10 mouse cellular contexts compared by ENCODE assay signal in the genomic region with DNA sequence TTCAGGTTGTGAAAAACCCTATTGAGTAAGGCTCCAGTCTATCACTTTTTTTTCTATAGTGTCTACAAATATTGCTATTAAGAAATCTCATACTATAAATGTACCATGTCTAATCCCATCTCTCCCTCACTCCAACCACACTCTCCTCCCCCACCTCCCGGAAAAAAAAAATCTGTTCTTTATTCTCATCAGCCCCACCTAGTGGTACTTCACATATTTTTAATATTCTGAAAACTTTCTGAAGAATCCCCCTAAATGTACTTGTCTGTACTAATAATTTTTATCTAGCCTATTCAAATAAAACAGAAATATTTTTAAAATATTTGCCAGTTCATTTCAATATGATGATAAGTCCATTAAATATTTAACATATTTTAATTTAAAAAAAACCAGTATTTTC.
DNase-seq lines count a peak whose midpoint lies in the region; ATAC-seq and TF ChIP-seq lines count a peak whose summit lies in the region.
"Had no signal": no experiment of that assay in that cellular context is flagged by ENCODE, and none has a peak within 500 bp of the region (broad histone marks: within the 10 kb centered on the region; RNA-seq: fewer than 3 reads in every experiment).

No protein-coding gene starts in this region.

- 0 out of 2 replicates have a peak, but pooled peaks cover 3% of the 10 kb centered on the region for H3K9me3 ChIP-seq in forebrain, postnatal 0 days (ENCODE audit: low read length)
- H3K9me3 ChIP-seq in forebrain, embryonic 10.5 days: peaks cover 7% of the 10 kb centered on the region
- H3K9me3 ChIP-seq in lung, postnatal 0 days (ENCODE audit: low read length): no peaks in the 10 kb centered on the region

- H3K4me2 ChIP-seq in forebrain, postnatal 0 days (ENCODE audit: low read depth): no peak overlapping the region
- no peak overlapping the region for H3K4me2 ChIP-seq in lung, postnatal 0 days (replicated peaks; ENCODE audit: low read depth, low read length)

- no peak overlapping the region for H3K4me3 ChIP-seq in forebrain, postnatal 0 days (ENCODE audit: low read depth, low read length)
- no peak overlapping the region for H3K4me3 ChIP-seq in forebrain, embryonic 10.5 days
- no peak overlapping the region for H3K4me3 ChIP-seq in lung, postnatal 0 days (ENCODE audit: low read depth, low read length)

- H3K9ac ChIP-seq in forebrain, postnatal 0 days: no peak overlapping the region
- H3K9ac ChIP-seq in lung, postnatal 0 days (replicated peaks; ENCODE audit: low read depth): no peak overlapping the region

- DNase-seq in forebrain, postnatal 0 days: peak; percentile 61
- DNase-seq in forebrain, embryonic 10.5 days (ENCODE audit: extremely low spot score, low spot score): no peak
- DNase-seq in lung, postnatal 0 days (ENCODE audit: low spot score): peak; percentile 61
- no peak for DNase-seq in lung, postnatal 14 days
- DNase-seq in brain, adult 2 months (ENCODE audit: low read depth, low spot score): peak; percentile 35
- peak; percentile 38 for DNase-seq in splenic B cell, adult 2 months (ENCODE audit: low read depth, low spot score)
- no peak for DNase-seq in ovary, postnatal 14 days (ENCODE audit: low spot score)
- no peak for DNase-seq in gastrocnemius, postnatal 10 days
- DNase-seq: adrenal gland, adult 2 months; cerebellum, adult 9-11 months had no signal

- H3K27ac ChIP-seq in forebrain, postnatal 0 days (ENCODE audit: low read depth, low read length): no peak overlapping the region
- no peak overlapping the region for H3K27ac ChIP-seq in forebrain, embryonic 10.5 days
- H3K27ac ChIP-seq in lung, postnatal 0 days (ENCODE audit: low read length): no peak overlapping the region

- ATAC-seq in forebrain, postnatal 0 days: no peak
- ATAC-seq in lung, postnatal 0 days: no peak

- H3K4me1 ChIP-seq in forebrain, postnatal 0 days (ENCODE audit: insufficient read depth): no peaks in the 10 kb centered on the region
- peaks cover 12% of the 10 kb centered on the region for H3K4me1 ChIP-seq in forebrain, embryonic 10.5 days
- H3K4me1 ChIP-seq in lung, postnatal 0 days (ENCODE audit: insufficient read depth, low read depth, low read length): no peaks in the 10 kb centered on the region

- peak; percentile 57 for TF ChIP-seq CTCF in forebrain, postnatal 0 days (IDR thresholded peaks at IDR 0.05; ENCODE audit: low read depth)
- TF ChIP-seq CTCF in lung, postnatal 0 days (IDR thresholded peaks at IDR 0.05): peak; percentile 46

- 0 out of 2 replicates have a peak, but pooled peaks have one; percentile 9 for TF ChIP-seq EP300 in lung, postnatal 0 days (IDR thresholded peaks at IDR 0.05)

- no peaks in the 10 kb centered on the region for H3K36me3 ChIP-seq in forebrain, postnatal 0 days (ENCODE audit: insufficient read depth)
- H3K36me3 ChIP-seq in forebrain, embryonic 10.5 days (replicated peaks): no peaks in the 10 kb centered on the region
- H3K36me3 ChIP-seq in lung, postnatal 0 days (ENCODE audit: insufficient read depth, low read length): no peaks in the 10 kb centered on the region
- no peaks in the 10 kb centered on the region for H3K36me3 ChIP-seq in splenic B cell, adult 2 months (ENCODE audit: control insufficient read depth, insufficient read depth, low read length, poor library complexity, severe bottlenecking)

- no peaks in the 10 kb centered on the region for H3K27me3 ChIP-seq in forebrain, postnatal 0 days (ENCODE audit: insufficient read depth, low read length)
- 0 out of 2 replicates have a peak, but pooled peaks cover 9% of the 10 kb centered on the region for H3K27me3 ChIP-seq in forebrain, embryonic 10.5 days (ENCODE audit: poor library complexity, severe bottlenecking)
- no peaks in the 10 kb centered on the region for H3K27me3 ChIP-seq in lung, postnatal 0 days (replicated peaks; ENCODE audit: insufficient read depth, low read length)
- H3K27me3 ChIP-seq in splenic B cell, adult 2 months (ENCODE audit: control insufficient read depth, insufficient read depth, low read length, poor library complexity, severe bottlenecking): no peaks in the 10 kb centered on the region

- WGBS in forebrain, postnatal 0 days: 0% methylated on average over 1 of the region's 1 CpGs
- WGBS in forebrain, embryonic 10.5 days: 6% methylated on average over 1 of the region's 1 CpGs
- 6% methylated on average over 1 of the region's 1 CpGs for WGBS in lung, postnatal 0 days

Comparison
In these comparisons a context has a peak if more than half of its experiments do, and no peak if none do; other contexts are left out.
1. DNase-seq: peak in forebrain, postnatal 0 days (single experiment), lung, postnatal 0 days (single experiment), brain, adult 2 months (single experiment) and splenic B cell, adult 2 months (single experiment); none in forebrain, embryonic 10.5 days (single experiment), lung, postnatal 14 days (single experiment), ovary, postnatal 14 days (single experiment) and gastrocnemius, postnatal 10 days (single experiment).